Mouse (Mus musculus): Measurements from ENCODE around the gene Plscr5.

DNA sequence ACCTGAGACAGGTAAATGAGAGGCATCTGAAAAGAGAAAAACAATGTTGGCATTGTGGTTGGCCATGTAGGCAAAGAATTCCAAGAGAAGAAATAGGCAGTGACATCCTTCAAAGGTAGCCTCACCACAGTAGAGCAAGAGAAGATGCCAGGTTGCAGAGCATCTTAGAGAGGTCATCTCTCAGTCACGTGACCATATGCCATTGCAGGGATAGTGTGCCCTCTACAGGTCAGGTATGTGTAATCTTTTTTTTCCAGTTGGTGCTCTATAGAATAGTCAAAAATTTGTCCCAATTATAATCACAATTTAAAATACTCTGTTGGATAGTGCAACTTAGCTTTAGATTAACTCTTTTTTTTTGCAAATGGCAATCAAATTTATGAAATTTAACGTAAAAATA lies 1.4 kb upstream of the Plscr5 start:
- TF ChIP-seq TCF12 (IDR thresholded peaks at IDR 0.05; ENCODE audit: insufficient read depth, poor library complexity, severe bottlenecking) (no peak), POLR2A (IDR thresholded peaks at IDR 0.05; ENCODE audit: insufficient read length, low read depth) (no peak), POLR2AphosphoS2 (IDR thresholded peaks at IDR 0.05; ENCODE audit: insufficient read length, low read depth) (no peak)
